Mouse (Mus musculus): ENCODE results near the gene Grin2b. TPM values are rescaled to one million over a fixed set of nuclear protein-coding genes. Genes with fewer than 3 reads are reported as not detected.

Grin2b gene
- polyA plus RNA-seq, 1 experiment from 2014 or later: 2.1 TPM

DNA sequence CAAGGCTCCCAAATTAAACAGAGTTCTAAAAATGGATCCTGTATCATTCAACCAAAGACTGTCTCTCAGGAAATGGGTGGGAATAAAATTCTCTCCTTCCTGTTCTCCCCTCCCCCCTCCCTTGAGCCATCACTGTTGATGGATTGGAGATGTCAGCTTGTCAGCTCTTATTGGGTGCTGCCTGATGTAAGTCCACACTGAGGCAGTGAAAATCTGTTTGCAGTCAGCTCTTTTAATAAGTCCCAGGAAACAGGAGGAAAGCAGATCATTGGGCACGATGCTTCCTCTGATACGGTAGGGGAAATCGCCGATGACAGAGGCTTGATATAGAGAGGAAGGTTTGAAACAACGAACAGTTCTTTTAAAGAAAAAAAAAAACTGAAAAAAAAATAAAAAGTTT is 290.7 kb downstream of the Grin2b start:
- Histone ChIP-seq H3K9me3 (ENCODE audit: control insufficient read depth, low read length) (no peaks in the 10 kb centered on the region), H3K27ac (ENCODE audit: low read depth, low read length) (no peak overlapping the region), H3K36me3 (ENCODE audit: control insufficient read depth, insufficient read depth, low read length) (no peaks in the 10 kb centered on the region), H3K9ac (ENCODE audit: low read length) (no peak overlapping the region), H3K27me3 (ENCODE audit: control insufficient read depth, insufficient read depth, low read length) (no peaks in the 10 kb centered on the region), H3K4me3 (ENCODE audit: low read depth, low read length) (no peak overlapping the region), H3K4me2 (ENCODE audit: low read depth) (no peak overlapping the region), H3K4me1 (ENCODE audit: control insufficient read depth, insufficient read depth, low read length) (no peaks in the 10 kb centered on the region)
- no peak for DNase-seq (ENCODE audit: low spot score)
- 68% methylated on average over 5 of the region's 5 CpGs for WGBS
- ATAC-seq (ENCODE audit: insufficient read depth, low FRiP score, low TSS enrichment): no peak

DNA sequence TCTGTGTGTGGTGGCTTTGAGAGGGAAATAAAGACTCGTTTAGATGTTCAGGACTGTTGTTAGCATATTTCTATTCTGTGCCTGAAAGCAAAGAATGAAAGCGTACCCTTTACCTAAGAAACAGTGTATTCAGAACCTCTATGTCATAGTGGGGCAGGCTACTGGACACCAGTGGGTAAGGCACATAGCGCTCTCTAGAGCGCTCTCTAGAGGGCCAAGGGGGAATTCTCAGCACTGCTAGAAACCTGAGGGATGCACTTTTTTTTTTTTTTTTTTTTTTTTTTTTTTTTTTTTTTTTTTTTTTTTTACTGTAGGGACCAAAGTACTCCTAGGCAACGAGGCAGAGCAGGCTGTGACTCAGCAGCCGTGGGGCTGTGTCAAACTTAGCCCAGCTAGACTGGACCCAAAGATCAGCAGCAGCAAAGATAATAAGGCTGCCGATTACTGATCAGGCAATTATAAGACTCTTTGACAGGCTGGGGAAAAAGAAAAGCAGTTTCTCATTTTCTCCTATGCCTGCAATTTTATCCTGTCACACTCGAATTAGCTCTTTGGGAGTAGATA is 297.1 kb downstream of the Grin2b start:
- no peak for ATAC-seq (ENCODE audit: insufficient read depth, low FRiP score, low TSS enrichment)
- H3K4me1 ChIP-seq (ENCODE audit: control insufficient read depth, insufficient read depth, low read length): no peaks in the 10 kb centered on the region
- 70% methylated on average over 8 of the region's 8 CpGs for WGBS

DNA sequence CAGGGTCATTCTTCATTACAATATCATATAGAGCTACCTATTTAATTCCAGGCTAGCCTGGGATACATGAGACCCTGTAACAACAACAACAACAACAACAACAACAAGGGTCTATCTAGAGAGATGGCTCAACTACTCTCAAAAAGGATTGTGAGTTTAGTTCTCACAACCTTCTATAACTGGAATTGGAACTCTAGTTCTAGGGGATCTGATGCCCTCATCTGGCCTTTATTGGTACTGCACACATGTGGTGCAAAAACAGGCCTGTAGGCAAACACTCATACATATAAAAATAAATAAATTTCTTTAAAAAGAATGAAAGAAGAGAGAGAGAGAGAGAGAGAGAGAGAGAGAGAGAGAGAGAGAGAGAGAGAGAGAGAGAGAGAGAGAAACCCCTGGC is 298.7 kb downstream of the Grin2b start:
- ATAC-seq (ENCODE audit: insufficient read depth, low FRiP score, low TSS enrichment) (no peak), DNase-seq (ENCODE audit: low spot score) (no peak)
- H3K27ac ChIP-seq (ENCODE audit: low read depth, low read length): no peak overlapping the region
- no peaks in the 10 kb centered on the region for H3K27me3 ChIP-seq (ENCODE audit: control insufficient read depth, insufficient read depth, low read length)
- no peak overlapping the region for H3K9ac ChIP-seq (ENCODE audit: low read length)
- H3K4me1 ChIP-seq (ENCODE audit: control insufficient read depth, insufficient read depth, low read length): no peaks in the 10 kb centered on the region
- no peak overlapping the region for H3K4me2 ChIP-seq (ENCODE audit: low read depth)
- H3K9me3 ChIP-seq (ENCODE audit: control insufficient read depth, low read length): no peaks in the 10 kb centered on the region
- no peak overlapping the region for H3K4me3 ChIP-seq (ENCODE audit: low read depth, low read length)
- H3K36me3 ChIP-seq (ENCODE audit: control insufficient read depth, insufficient read depth, low read length): no peaks in the 10 kb centered on the region

More for the DNA sequence above, 297.1 kb downstream of the Grin2b start:
- H3K9ac ChIP-seq (ENCODE audit: low read length): no peak overlapping the region
- H3K27me3 ChIP-seq (ENCODE audit: control insufficient read depth, insufficient read depth, low read length): no peaks in the 10 kb centered on the region
- no peak overlapping the region for H3K4me3 ChIP-seq (ENCODE audit: low read depth, low read length)
- H3K27ac ChIP-seq (ENCODE audit: low read depth, low read length): no peak overlapping the region
- H3K4me2 ChIP-seq (ENCODE audit: low read depth): no peak overlapping the region
- H3K9me3 ChIP-seq (ENCODE audit: control insufficient read depth, low read length): no peaks in the 10 kb centered on the region
- no peaks in the 10 kb centered on the region for H3K36me3 ChIP-seq (ENCODE audit: control insufficient read depth, insufficient read depth, low read length)
- no peak for DNase-seq (ENCODE audit: low spot score)

DNA sequence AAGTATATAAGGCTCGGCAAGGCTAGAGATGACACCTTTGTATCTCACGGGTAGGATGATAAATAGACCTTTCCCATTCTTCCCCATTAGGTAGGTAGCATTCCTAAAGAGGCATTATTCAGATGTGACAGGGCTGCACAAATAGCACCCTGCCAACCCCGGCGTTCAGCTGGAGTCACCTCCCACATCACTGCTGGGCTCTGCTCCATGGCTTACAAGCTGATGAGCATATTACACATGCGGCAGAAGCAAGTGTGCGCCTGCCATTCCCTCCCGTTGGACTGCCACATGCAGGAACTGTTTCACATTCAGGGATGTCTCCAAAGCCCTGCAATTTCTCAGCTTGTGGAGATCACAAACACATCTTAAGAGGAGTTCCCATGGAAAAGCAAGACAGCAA is 307.5 kb downstream of the Grin2b start:
- no peak overlapping the region for H3K27ac ChIP-seq (ENCODE audit: low read depth, low read length)
- ATAC-seq (ENCODE audit: insufficient read depth, low FRiP score, low TSS enrichment): no peak
- 81% methylated on average over 7 of the region's 7 CpGs for WGBS

DNA sequence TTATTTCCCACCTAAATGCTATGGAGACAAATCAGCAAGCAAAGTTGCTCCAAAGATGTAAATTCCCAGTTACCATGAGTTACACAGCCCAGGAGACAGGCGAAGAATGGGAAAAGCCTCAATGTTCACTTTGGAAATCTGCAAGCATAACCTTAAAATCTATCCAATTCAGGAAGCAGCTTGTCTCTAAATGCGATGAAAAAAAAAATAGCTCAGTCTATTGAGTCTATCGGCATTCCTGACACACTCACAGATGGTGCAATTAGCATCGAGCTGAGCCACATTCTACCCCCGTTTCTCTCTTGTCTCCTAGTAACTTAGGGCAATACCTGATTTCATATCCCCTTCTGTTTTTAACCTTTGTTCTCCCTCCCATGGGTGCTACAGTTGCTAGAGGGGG is 309.3 kb downstream of the Grin2b start:
- DNase-seq (ENCODE audit: low spot score) (no peak), ATAC-seq (ENCODE audit: insufficient read depth, low FRiP score, low TSS enrichment) (no peak)
- H3K9ac ChIP-seq (ENCODE audit: low read length): no peak overlapping the region
- H3K27ac ChIP-seq (ENCODE audit: low read depth, low read length): no peak overlapping the region
- no peaks in the 10 kb centered on the region for H3K36me3 ChIP-seq (ENCODE audit: control insufficient read depth, insufficient read depth, low read length)
- H3K27me3 ChIP-seq (ENCODE audit: control insufficient read depth, insufficient read depth, low read length): no peaks in the 10 kb centered on the region
- no peaks in the 10 kb centered on the region for H3K4me1 ChIP-seq (ENCODE audit: control insufficient read depth, insufficient read depth, low read length)
- WGBS: 79% methylated on average over 5 of the region's 5 CpGs
- no peak overlapping the region for H3K4me2 ChIP-seq (ENCODE audit: low read depth)
- no peak overlapping the region for H3K4me3 ChIP-seq (ENCODE audit: low read depth, low read length)
- no peaks in the 10 kb centered on the region for H3K9me3 ChIP-seq (ENCODE audit: control insufficient read depth, low read length)

More for the DNA sequence above, 307.5 kb downstream of the Grin2b start:
- no peak overlapping the region for H3K4me2 ChIP-seq (ENCODE audit: low read depth)
- H3K4me1 ChIP-seq (ENCODE audit: control insufficient read depth, insufficient read depth, low read length): no peaks in the 10 kb centered on the region
- no peaks in the 10 kb centered on the region for H3K27me3 ChIP-seq (ENCODE audit: control insufficient read depth, insufficient read depth, low read length)
- no peak for DNase-seq (ENCODE audit: low spot score)
- H3K9ac ChIP-seq (ENCODE audit: low read length): no peak overlapping the region
- H3K9me3 ChIP-seq (ENCODE audit: control insufficient read depth, low read length): no peaks in the 10 kb centered on the region
- no peaks in the 10 kb centered on the region for H3K36me3 ChIP-seq (ENCODE audit: control insufficient read depth, insufficient read depth, low read length)
- H3K4me3 ChIP-seq (ENCODE audit: low read depth, low read length): no peak overlapping the region

DNA sequence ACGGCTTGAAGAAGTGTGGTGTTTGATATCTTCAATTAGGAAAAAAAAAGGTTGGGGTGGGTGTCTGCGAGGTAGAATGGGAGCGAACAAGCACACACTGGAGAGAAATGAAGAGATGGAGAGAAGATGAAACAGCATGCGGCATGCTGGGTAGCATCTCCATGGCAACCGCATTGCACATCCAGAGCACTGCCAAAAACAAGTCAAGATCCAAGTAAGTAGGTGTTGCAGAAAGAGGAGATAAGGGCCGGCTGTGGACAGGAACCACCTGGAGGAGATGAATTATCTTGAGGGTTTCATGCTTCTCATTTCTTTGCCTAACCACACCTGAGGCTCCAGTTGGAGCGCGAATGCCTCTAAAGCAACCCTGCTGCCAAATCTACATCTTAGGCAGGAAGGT is 313.8 kb downstream of the Grin2b start:
- no peak for ATAC-seq (ENCODE audit: insufficient read depth, low FRiP score, low TSS enrichment)
- no peaks in the 10 kb centered on the region for H3K36me3 ChIP-seq (ENCODE audit: control insufficient read depth, insufficient read depth, low read length)
- no peak overlapping the region for H3K9ac ChIP-seq (ENCODE audit: low read length)
- H3K4me1 ChIP-seq (ENCODE audit: control insufficient read depth, insufficient read depth, low read length): no peaks in the 10 kb centered on the region
- H3K27me3 ChIP-seq (ENCODE audit: control insufficient read depth, insufficient read depth, low read length): no peaks in the 10 kb centered on the region
- no peak overlapping the region for H3K4me2 ChIP-seq (ENCODE audit: low read depth)
- WGBS: 71% methylated on average over 8 of the region's 8 CpGs
- H3K9me3 ChIP-seq (ENCODE audit: control insufficient read depth, low read length): no peaks in the 10 kb centered on the region
- H3K4me3 ChIP-seq (ENCODE audit: low read depth, low read length): no peak overlapping the region
- H3K27ac ChIP-seq (ENCODE audit: low read depth, low read length): no peak overlapping the region
- DNase-seq (ENCODE audit: low spot score): no peak

DNA sequence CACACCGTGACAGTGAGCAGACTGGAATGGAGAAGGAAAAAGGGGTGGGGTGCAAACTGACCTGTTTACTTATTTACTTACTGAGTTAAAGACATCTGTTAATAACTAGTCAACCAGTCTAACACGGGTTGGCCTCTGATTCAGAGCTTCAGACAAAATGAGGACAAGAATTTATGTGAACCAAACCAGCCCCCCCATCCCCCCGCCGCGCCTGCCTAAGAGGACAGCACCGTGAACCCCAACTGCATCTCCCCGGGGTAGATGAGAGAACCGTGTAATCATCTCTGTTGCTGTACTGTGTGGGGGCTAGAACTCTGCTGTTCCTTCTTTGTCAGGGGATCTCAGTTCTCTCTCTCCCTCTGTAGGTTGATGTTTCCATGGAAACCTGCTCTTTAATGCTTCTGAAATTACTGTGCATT is 319.1 kb downstream of the Grin2b start:
- Histone ChIP-seq H3K9me3 (ENCODE audit: control insufficient read depth, low read length) (no peaks in the 10 kb centered on the region), H3K27me3 (ENCODE audit: control insufficient read depth, insufficient read depth, low read length) (no peaks in the 10 kb centered on the region), H3K36me3 (ENCODE audit: control insufficient read depth, insufficient read depth, low read length) (no peaks in the 10 kb centered on the region), H3K9ac (ENCODE audit: low read length) (no peak overlapping the region), H3K27ac (ENCODE audit: low read depth, low read length) (no peak overlapping the region), H3K4me1 (ENCODE audit: control insufficient read depth, insufficient read depth, low read length) (no peaks in the 10 kb centered on the region), H3K4me2 (ENCODE audit: low read depth) (no peak overlapping the region), H3K4me3 (ENCODE audit: low read depth, low read length) (no peak overlapping the region)
- no peak for DNase-seq (ENCODE audit: low spot score)
- ATAC-seq (ENCODE audit: insufficient read depth, low FRiP score, low TSS enrichment): no peak
- 63% methylated on average over 8 of the region's 8 CpGs for WGBS

DNA sequence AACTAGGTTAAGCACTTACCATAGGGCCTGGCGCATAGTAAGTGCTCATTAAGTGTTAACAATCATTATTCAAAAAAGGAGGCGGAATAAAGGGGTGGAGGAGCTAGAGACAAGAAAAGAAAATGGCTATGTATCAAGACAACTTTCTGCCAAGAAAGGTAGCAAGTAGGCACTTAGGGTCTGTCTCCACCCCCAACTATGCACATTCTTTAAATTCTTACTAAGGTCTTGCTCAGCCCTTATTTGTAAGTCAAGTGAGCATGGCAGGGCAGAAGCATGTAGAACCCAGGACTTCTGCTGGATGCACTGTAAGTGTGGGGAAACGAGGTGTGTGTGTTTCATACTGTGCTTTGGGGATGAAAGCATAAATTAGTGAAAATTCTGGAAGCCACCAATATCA is 329.6 kb downstream of the Grin2b start:
- ATAC-seq (ENCODE audit: insufficient read depth, low FRiP score, low TSS enrichment) (no peak), DNase-seq (ENCODE audit: low spot score) (no peak)
- Histone ChIP-seq H3K9me3 (ENCODE audit: control insufficient read depth, low read length) (no peaks in the 10 kb centered on the region), H3K4me2 (ENCODE audit: low read depth) (no peak overlapping the region), H3K4me1 (ENCODE audit: control insufficient read depth, insufficient read depth, low read length) (no peaks in the 10 kb centered on the region), H3K27me3 (ENCODE audit: control insufficient read depth, insufficient read depth, low read length) (no peaks in the 10 kb centered on the region), H3K4me3 (ENCODE audit: low read depth, low read length) (no peak overlapping the region), H3K9ac (ENCODE audit: low read length) (no peak overlapping the region), H3K27ac (ENCODE audit: low read depth, low read length) (no peak overlapping the region), H3K36me3 (ENCODE audit: control insufficient read depth, insufficient read depth, low read length) (no peaks in the 10 kb centered on the region)
- 84% methylated on average over 3 of the region's 3 CpGs for WGBS

DNA sequence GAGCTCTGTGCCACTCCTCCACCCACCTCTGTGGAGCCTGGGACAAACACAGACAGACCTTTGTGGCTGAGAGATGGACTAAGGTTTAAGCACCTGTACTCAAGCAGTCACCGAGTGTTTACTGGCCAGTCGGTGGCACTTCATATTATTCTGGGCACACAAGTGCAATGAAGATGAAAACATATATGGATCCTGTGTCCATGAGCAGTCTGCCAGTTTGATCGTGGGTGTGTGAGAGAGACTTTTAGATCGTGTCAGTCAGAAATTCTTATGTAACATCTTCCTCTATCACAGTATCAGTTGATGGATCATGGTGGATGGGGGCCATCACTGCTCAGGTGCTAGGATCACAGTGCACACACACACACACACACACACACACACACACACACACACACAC is 337.0 kb downstream of the Grin2b start:
- Histone ChIP-seq H3K27me3 (ENCODE audit: control insufficient read depth, insufficient read depth, low read length) (no peaks in the 10 kb centered on the region), H3K36me3 (ENCODE audit: control insufficient read depth, insufficient read depth, low read length) (no peaks in the 10 kb centered on the region), H3K4me3 (ENCODE audit: low read depth, low read length) (no peak overlapping the region), H3K9me3 (ENCODE audit: control insufficient read depth, low read length) (no peaks in the 10 kb centered on the region), H3K4me1 (ENCODE audit: control insufficient read depth, insufficient read depth, low read length) (no peaks in the 10 kb centered on the region), H3K27ac (ENCODE audit: low read depth, low read length) (no peak overlapping the region), H3K9ac (ENCODE audit: low read length) (no peak overlapping the region), H3K4me2 (ENCODE audit: low read depth) (no peak overlapping the region)
- no peak for ATAC-seq (ENCODE audit: insufficient read depth, low FRiP score, low TSS enrichment)
- 96% methylated on average over 4 of the region's 4 CpGs for WGBS
- DNase-seq (ENCODE audit: low spot score): no peak
